Mouse (Mus musculus): Measurements from ENCODE around the gene Zfp266. TPM values are rescaled to one million over a fixed set of nuclear protein-coding genes. Genes with fewer than 3 reads are reported as not detected.

Zfp266 gene
- polyA plus RNA-seq, 1 experiment from 2014 or later, result 46.1 TPM

DNA sequence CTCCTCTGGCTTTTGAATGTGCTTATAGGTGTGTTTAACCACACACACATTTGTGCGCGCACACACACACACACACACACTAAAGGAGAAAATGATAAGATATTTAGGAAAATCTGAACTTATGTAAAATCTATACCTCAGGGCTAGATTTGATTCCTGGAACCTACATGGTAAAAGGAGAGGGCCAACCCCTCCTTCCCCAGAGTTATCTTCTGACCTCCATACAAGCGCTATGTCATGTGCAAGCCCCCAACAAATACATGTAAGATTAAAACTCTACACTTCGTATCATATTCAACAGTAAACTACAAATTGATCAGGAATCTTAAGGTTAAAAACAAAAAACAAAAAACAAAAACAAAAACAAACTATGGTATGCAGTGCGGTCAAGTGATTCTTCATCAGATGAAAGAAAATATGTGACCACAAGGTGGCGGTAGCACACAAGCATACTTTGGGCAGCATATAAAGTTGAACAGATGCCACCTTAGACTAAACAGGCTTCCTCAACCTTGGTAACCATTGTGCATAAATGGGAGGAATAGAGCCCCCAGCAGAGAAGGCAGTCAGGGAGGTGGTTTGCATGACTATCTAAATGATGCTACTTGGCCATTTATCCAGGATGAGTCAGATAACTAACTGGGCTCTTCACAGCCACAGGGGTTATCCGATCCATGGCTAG is 54.3 kb downstream of the Zfp266 start:
- no peak overlapping the region for H3K4me3 ChIP-seq (ENCODE audit: low read length)
- H3K27me3 ChIP-seq (ENCODE audit: control insufficient read depth, insufficient read depth, low read length), result no peaks in the 10 kb centered on the region
- peaks cover 34% of the 10 kb centered on the region for H3K36me3 ChIP-seq (ENCODE audit: control insufficient read depth, insufficient read depth)
- WGBS, result 51% methylated on average over 7 of the region's 7 CpGs
- H3K4me2 ChIP-seq (ENCODE audit: low read depth, low read length), result no peak overlapping the region
- no peaks in the 10 kb centered on the region for H3K4me1 ChIP-seq (ENCODE audit: control insufficient read depth, insufficient read depth, low read length)
- H3K27ac ChIP-seq (ENCODE audit: low read length), result no peak overlapping the region
- no peak overlapping the region for H3K9ac ChIP-seq (ENCODE audit: low read length)
- peaks cover 28% of the 10 kb centered on the region for H3K9me3 ChIP-seq (replicated peaks; ENCODE audit: control insufficient read depth, low read length)
- no peak for ATAC-seq (replicated peaks; ENCODE audit: extremely low read depth, insufficient read depth, low FRiP score)

DNA sequence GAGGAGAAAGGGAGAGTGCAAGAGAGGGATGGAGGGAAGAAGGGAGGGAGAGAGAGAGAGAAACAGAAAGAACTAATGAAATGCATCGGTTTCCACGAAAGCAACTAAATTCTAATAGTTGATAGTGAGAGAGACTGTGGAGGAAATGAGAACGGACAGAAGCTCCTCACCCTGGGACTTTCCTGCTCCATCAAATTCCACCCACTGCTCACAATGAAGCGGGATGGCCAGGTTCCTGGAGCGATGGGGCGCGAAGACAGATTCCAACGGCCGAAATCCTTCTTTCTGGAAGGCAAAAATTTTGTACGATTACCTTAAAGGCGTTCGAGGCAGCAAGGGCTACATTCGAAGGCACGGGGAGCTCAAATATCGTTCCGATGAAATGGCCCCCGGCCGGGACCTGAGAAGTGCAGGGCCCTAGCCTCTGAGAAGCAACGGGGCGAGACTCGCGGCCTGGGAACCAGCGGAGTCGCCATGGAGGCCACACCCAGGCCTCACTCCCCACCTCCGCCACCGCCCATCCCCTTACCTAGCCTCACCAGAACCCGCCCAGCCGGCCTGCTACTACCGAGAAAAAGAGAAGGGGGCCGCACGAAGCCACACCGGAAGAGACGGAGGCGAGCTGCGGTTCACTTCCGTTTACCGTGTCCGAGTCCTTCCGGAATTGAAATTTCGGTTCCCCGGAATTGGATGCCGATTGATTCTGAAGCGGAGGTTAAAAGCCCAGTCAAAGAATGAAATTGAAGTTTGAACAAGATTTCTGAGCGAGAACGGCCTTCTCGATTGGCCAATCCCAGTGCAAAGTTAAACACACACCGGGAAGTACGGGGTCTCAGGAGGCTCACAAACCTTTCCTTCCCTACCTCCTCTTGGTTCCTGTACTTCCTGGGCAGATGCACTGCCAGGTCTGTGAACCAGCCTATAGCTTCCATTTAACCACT is 61.6 kb downstream of the Zfp266 start, which contains the start of gene Zfp26:
Gene Zfp26, minus strand, starts transcription at position 786 of the 941 bp plus-strand sequence.
- peaks cover 12% of the 10 kb centered on the region for H3K4me1 ChIP-seq (ENCODE audit: control insufficient read depth, insufficient read depth, low read length)
- H3K36me3 ChIP-seq (ENCODE audit: control insufficient read depth, insufficient read depth), result peaks cover 18% of the 10 kb centered on the region; the same call in 1 of the 2 replicates
- peak within 1 kb of the TSS; percentile 82 for H3K27ac ChIP-seq (ENCODE audit: low read length)
- H3K9ac ChIP-seq (ENCODE audit: low read length), result peak within 1 kb of the TSS; percentile 83
- peak; percentile 87 for ATAC-seq (replicated peaks; ENCODE audit: extremely low read depth, insufficient read depth, low FRiP score)
- H3K9me3 ChIP-seq (replicated peaks; ENCODE audit: control insufficient read depth, low read length), result no peaks in the 10 kb centered on the region
- H3K27me3 ChIP-seq (ENCODE audit: control insufficient read depth, insufficient read depth, low read length), result no peaks in the 10 kb centered on the region
- peak within 1 kb of the TSS; percentile 80 for H3K4me2 ChIP-seq (ENCODE audit: low read depth, low read length)
- WGBS, result under 1% methylated on average over 48 of the region's 48 CpGs
- peak within 1 kb of the TSS; percentile 65 for H3K4me3 ChIP-seq (ENCODE audit: low read length)

DNA sequence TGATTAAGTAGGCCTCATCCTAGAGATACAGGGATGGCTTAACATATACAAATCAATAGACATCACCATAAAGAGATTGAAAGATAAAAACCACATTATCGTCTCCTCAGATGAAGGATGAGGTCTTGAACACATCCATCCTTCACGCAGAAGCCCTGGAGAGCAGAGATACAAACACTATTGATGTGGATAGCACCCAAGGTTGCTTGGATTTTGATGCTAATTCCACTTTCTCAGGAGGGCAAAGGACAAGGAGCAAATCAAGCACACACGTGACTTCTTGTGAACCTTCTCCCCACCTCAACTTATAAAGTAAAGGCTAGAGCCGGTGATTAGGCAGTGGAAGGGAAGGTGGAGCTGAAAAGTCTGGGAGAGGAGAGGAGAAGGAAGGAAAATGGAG is 67.6 kb downstream of the Zfp266 start:
- H3K4me2 ChIP-seq (ENCODE audit: low read depth, low read length), result no peak overlapping the region
- no peak for ATAC-seq (replicated peaks; ENCODE audit: extremely low read depth, insufficient read depth, low FRiP score)
- H3K4me3 ChIP-seq (ENCODE audit: low read length), result no peak overlapping the region
- no peak overlapping the region for H3K9ac ChIP-seq (ENCODE audit: low read length)
- peaks cover 6% of the 10 kb centered on the region for H3K4me1 ChIP-seq (ENCODE audit: control insufficient read depth, insufficient read depth, low read length)
- no peak overlapping the region for H3K27ac ChIP-seq (ENCODE audit: low read length)
- H3K36me3 ChIP-seq (ENCODE audit: control insufficient read depth, insufficient read depth), result peaks cover 28% of the 10 kb centered on the region; the same call in 1 of the 2 replicates
- WGBS, result 89% methylated on average over 4 of the region's 4 CpGs
- peaks cover 2% of the 10 kb centered on the region for H3K9me3 ChIP-seq (replicated peaks; ENCODE audit: control insufficient read depth, low read length)
- H3K27me3 ChIP-seq (ENCODE audit: control insufficient read depth, insufficient read depth, low read length), result no peaks in the 10 kb centered on the region

DNA sequence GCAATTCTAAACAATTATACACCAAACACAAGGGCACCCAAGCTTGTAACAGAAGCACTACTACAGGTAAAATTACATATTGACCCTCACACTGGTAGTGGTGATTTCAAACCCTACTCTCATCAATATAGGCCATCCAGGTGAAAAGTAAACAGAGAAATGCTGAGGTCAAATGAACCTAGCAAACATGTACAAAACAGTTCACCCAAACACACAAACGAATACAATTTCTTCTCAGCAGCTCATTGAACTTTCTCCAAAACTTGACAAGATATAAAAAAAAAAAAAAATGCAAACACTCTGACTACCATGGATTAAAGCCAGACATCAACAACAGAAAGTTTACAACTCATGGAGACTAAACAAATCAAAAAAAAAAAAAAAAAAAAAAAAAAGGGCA is 69.7 kb downstream of the Zfp266 start:
- no peak for ATAC-seq (replicated peaks; ENCODE audit: extremely low read depth, insufficient read depth, low FRiP score)
- Histone ChIP-seq H3K4me2 (ENCODE audit: low read depth, low read length) (no peak overlapping the region), H3K9ac (ENCODE audit: low read length) (no peak overlapping the region), H3K9me3 (replicated peaks; ENCODE audit: control insufficient read depth, low read length) (peaks cover 2% of the 10 kb centered on the region), H3K27ac (ENCODE audit: low read length) (no peak overlapping the region), H3K36me3 (ENCODE audit: control insufficient read depth, insufficient read depth) (peaks cover 18% of the 10 kb centered on the region; the same call in 1 of the 2 replicates), H3K4me3 (ENCODE audit: low read length) (no peak overlapping the region), H3K27me3 (ENCODE audit: control insufficient read depth, insufficient read depth, low read length) (no peaks in the 10 kb centered on the region), H3K4me1 (ENCODE audit: control insufficient read depth, insufficient read depth, low read length) (peaks cover 3% of the 10 kb centered on the region; the same call in 1 of the 2 replicates)
- WGBS, result 92% methylated on average over 1 of the region's 1 CpGs

Other genes with a start within 250 kb of the Zfp266 start
- not detected in 2 replicates for gene Olfr39, start 239.1 kb downstream of the Zfp266 start, polyA plus RNA-seq (2015; fragmentation: Nextera tagmentation; extraction: Ambion mirVana)
- not detected in 2 replicates for gene Olfr873, start 222.9 kb downstream of the Zfp266 start, polyA plus RNA-seq (2015; fragmentation: Nextera tagmentation; extraction: Ambion mirVana)
- gene Olfr18, start 185.3 kb downstream of the Zfp266 start, polyA plus RNA-seq (2015; fragmentation: Nextera tagmentation; extraction: Ambion mirVana), result not detected in 2 replicates
- 29.1 and 31.0 TPM in 2 replicates for gene Zfp560, start 136.2 kb downstream of the Zfp266 start, polyA plus RNA-seq (2015; fragmentation: Nextera tagmentation; extraction: Ambion mirVana)
- 7.8 and 9.1 TPM in 2 replicates for gene Zfp26, start 61.3 kb downstream of the Zfp266 start, polyA plus RNA-seq (2015; fragmentation: Nextera tagmentation; extraction: Ambion mirVana)
- 12.6 and 14.0 TPM in 2 replicates for gene Zfp426, start 28.7 kb downstream of the Zfp266 start, polyA plus RNA-seq (2015; fragmentation: Nextera tagmentation; extraction: Ambion mirVana)
- gene Zfp846, start 59.9 kb upstream of the Zfp266 start, polyA plus RNA-seq (2015; fragmentation: Nextera tagmentation; extraction: Ambion mirVana), result 11.4 and 12.0 TPM in 2 replicates
- 281 and 320 TPM in 2 replicates for gene Ubl5, start 121.5 kb upstream of the Zfp266 start, polyA plus RNA-seq (2015; fragmentation: Nextera tagmentation; extraction: Ambion mirVana)
- 19.4 and 21.6 TPM in 2 replicates for gene Fbxl12, start 123.3 kb upstream of the Zfp266 start, polyA plus RNA-seq (2015; fragmentation: Nextera tagmentation; extraction: Ambion mirVana)
- 47.4 and 48.4 TPM in 2 replicates for gene Pin1, start 130.7 kb upstream of the Zfp266 start, polyA plus RNA-seq (2015; fragmentation: Nextera tagmentation; extraction: Ambion mirVana)
- 1.4 and 1.7 TPM in 2 replicates for gene Olfm2, start 224.9 kb upstream of the Zfp266 start, polyA plus RNA-seq (2015; fragmentation: Nextera tagmentation; extraction: Ambion mirVana)

Data from heart, embryonic 16.5 days (tissue).